Mouse (Mus musculus) thymus, adult 2 months (tissue): Measurements from ENCODE around the gene Fbxo47. TPM values are rescaled to one million over a fixed set of nuclear protein-coding genes. Genes with fewer than 3 reads are reported as not detected.
"Not testable (repeated sequence)": the region's sequence is repeated elsewhere in the genome, so short reads cannot be mapped to it uniquely, and the experiment has no call there.

Experiments
- DNase-seq: peaks from one replicate; pipeline ENCODE4 v3.0.0; 2021
- H3K27ac ChIP-seq: fragments of 200-500 bp; 2 replicates; pipeline ENCODE4 v1.5.1; 2012; ENCODE audit warnings: low read length, control low read depth; ENCODE audit not compliant: control insufficient read depth, insufficient read depth
- H3K27me3 ChIP-seq: fragments of 200-500 bp; 2 replicates; pipeline ENCODE4 v1.6.1; 2012; ENCODE audit warnings: mild to moderate bottlenecking, low read length, moderate library complexity, mixed read lengths; ENCODE audit not compliant: control insufficient read depth, insufficient read depth
- H3K36me3 ChIP-seq: fragments of 200-500 bp; 2 replicates; pipeline ENCODE4 v1.6.1; 2012; ENCODE audit warnings: mild to moderate bottlenecking, low read length, moderate library complexity; ENCODE audit not compliant: control insufficient read depth, insufficient read depth
- H3K4me1 ChIP-seq: fragments of 200-500 bp; replicated peaks from 2 replicates; pipeline ENCODE4 v1.6.1; 2012; ENCODE audit warnings: low read length; ENCODE audit not compliant: control insufficient read depth, insufficient read depth
- H3K4me3 ChIP-seq: fragments of 200-500 bp; 2 replicates; pipeline ENCODE4 v1.5.1; 2012; ENCODE audit warnings: mild to moderate bottlenecking, low read length, control low read depth, moderate library complexity; ENCODE audit not compliant: control insufficient read depth, insufficient read depth
- CTCF ChIP-seq: fragments of 200-500 bp; IDR thresholded peaks from 2 replicates; pipeline ENCODE4 v1.5.1; 2012; ENCODE audit warnings: mild to moderate bottlenecking, control low read depth, low read length, moderate library complexity, borderline replicate concordance; ENCODE audit not compliant: control insufficient read depth, poor library complexity, insufficient read depth; ENCODE audit errors: extremely low read depth
- POLR2A ChIP-seq: fragments of 200-500 bp; IDR thresholded peaks from 2 replicates; pipeline ENCODE4 v1.6.1; 2012; ENCODE audit warnings: mild to moderate bottlenecking, low read length, control low read depth, moderate library complexity; ENCODE audit not compliant: control insufficient read depth, poor library complexity, insufficient read depth; ENCODE audit errors: extremely low read depth
- WGBS: fragments of 180-500 bp; shearing (Covaris S2); methylation state at CpG from one replicate; pipeline ENCODE4 v1.1.7; 2018; 5-methylcytosine and 5-hydroxymethylcytosine counted together
- polyA plus RNA-seq: library from polyadenylated mRNA; depleted of rRNA; stranded (reverse); fragments of >200 nt; gene quantifications from 2 replicates; pipeline ENCODE4 v1.2.3, GENCODE M21; 2012

Fbxo47 gene
- polyA plus RNA-seq, 1 experiment: 0.19 TPM

GRCm38 (mm10) chr11:97885296-97885915, 1.5 kb upstream of the Fbxo47 start:
- TF ChIP-seq CTCF (no peak), POLR2A (no peak)
- Histone ChIP-seq H3K4me1 (no peaks in the 10 kb centered on the region; the same call in 1 of the 2 replicates), H3K4me3 (no peak overlapping the region), H3K27me3 (no peaks in the 10 kb centered on the region), H3K27ac (no peak overlapping the region), H3K36me3 (no peaks in the 10 kb centered on the region)
- 98% methylated on average over 2 of the region's 2 CpGs for WGBS
- no peak for DNase-seq

- TF ChIP-seq POLR2A (no peak), CTCF (no peak)
- Histone ChIP-seq H3K27me3 (no peaks in the 10 kb centered on the region), H3K36me3 (no peaks in the 10 kb centered on the region), H3K27ac (no peak overlapping the region; the same call in 1 of the 2 replicates), H3K4me1 (no peaks in the 10 kb centered on the region; the same call in 1 of the 2 replicates), H3K4me3 (peak overlapping the region; percentile 85)
- DNase-seq: no peak
- 38% methylated on average over 7 of the region's 7 CpGs for WGBS
Observed at GRCm38 (mm10) chr11:97884601-97885185, 739 bp upstream of the Fbxo47 start.

- H3K36me3 ChIP-seq: no peaks in the 10 kb centered on the region
- H3K4me1 ChIP-seq: no peaks in the 10 kb centered on the region; the same call in 1 of the 2 replicates
- peak overlapping the region; percentile 78 for H3K27ac ChIP-seq
- H3K4me3 ChIP-seq: peak overlapping the region; percentile 61
- DNase-seq: peak; percentile 90
- H3K27me3 ChIP-seq: no peaks in the 10 kb centered on the region
- TF ChIP-seq POLR2A (no peak; the same call in 1 of the 2 replicates), CTCF (no peak)
- WGBS: 6% methylated on average over 26 of the region's 26 CpGs
Observed at GRCm38 (mm10) chr11:97883542-97883917, 424 bp downstream of the Fbxo47 start.

- TF ChIP-seq POLR2A (no peak), CTCF (no peak)
- Histone ChIP-seq H3K4me3 (no peak overlapping the region), H3K36me3 (no peaks in the 10 kb centered on the region), H3K27me3 (no peaks in the 10 kb centered on the region), H3K4me1 (no peaks in the 10 kb centered on the region; the same call in 1 of the 2 replicates), H3K27ac (no peak overlapping the region)
- DNase-seq: no peak
- WGBS: 97% methylated on average over 4 of the region's 4 CpGs
Observed at GRCm38 (mm10) chr11:97880362-97880761, 3.6 kb downstream of the Fbxo47 start.

GRCm38 (mm10) chr11:97877341-97877740, 6.6 kb downstream of the Fbxo47 start:
- no peaks in the 10 kb centered on the region for H3K36me3 ChIP-seq
- DNase-seq: no peak
- H3K4me3 ChIP-seq: no peak overlapping the region
- 91% methylated on average over 2 of the region's 2 CpGs for WGBS
- H3K27me3 ChIP-seq: no peaks in the 10 kb centered on the region
- no peaks in the 10 kb centered on the region for H3K4me1 ChIP-seq
- TF ChIP-seq CTCF: no peak
- TF ChIP-seq POLR2A: no peak
- H3K27ac ChIP-seq: no peak overlapping the region

GRCm38 (mm10) chr11:97874396-97874795, 9.6 kb downstream of the Fbxo47 start:
- H3K36me3 ChIP-seq: no peaks in the 10 kb centered on the region
- no peaks in the 10 kb centered on the region for H3K4me1 ChIP-seq
- 85% methylated on average over 1 of the region's 1 CpGs for WGBS
- no peaks in the 10 kb centered on the region for H3K27me3 ChIP-seq
- no peak overlapping the region for H3K4me3 ChIP-seq
- TF ChIP-seq POLR2A (no peak), CTCF (no peak)
- DNase-seq: no peak
- H3K27ac ChIP-seq: no peak overlapping the region

- not testable (repeated sequence) for H3K36me3 ChIP-seq, H3K27ac ChIP-seq, H3K4me3 ChIP-seq, H3K4me1 ChIP-seq, H3K27me3 ChIP-seq, DNase-seq
- 81% methylated on average over 5 of the region's 5 CpGs for whole genome bisulfite sequencing
Observed at GRCm38 (mm10) chr11:97872378-97872777, 11.6 kb downstream of the Fbxo47 start.
